Mouse (Mus musculus): ENCODE measurements around the gene Med12l. TPM values are rescaled to one million over a fixed set of nuclear protein-coding genes. Genes with fewer than 3 reads are reported as not detected.

The Med12l gene
- polyA plus RNA-seq, 1 experiment from 2014 or later: 6.5 TPM

GRCm38 (mm10) chr3:59312610-59313009 is 307.0 kb downstream of the Med12l start:
- WGBS: 92% methylated on average over 10 of the region's 10 CpGs
- ATAC-seq (ENCODE audit: low FRiP score, low TSS enrichment) (0 out of 2 replicates have a peak, but pooled peaks have one; percentile 27), DNase-seq (no peak)
- no peak overlapping the region for H3K9ac ChIP-seq (replicated peaks; ENCODE audit: low read length)
- H3K9me3 ChIP-seq (ENCODE audit: control insufficient read depth, low read length): no peaks in the 10 kb centered on the region
- no peaks in the 10 kb centered on the region for H3K36me3 ChIP-seq (ENCODE audit: control insufficient read depth, insufficient read depth, low read length)
- no peaks in the 10 kb centered on the region for H3K4me1 ChIP-seq (ENCODE audit: control insufficient read depth, insufficient read depth, low read length)
- H3K27me3 ChIP-seq (ENCODE audit: control insufficient read depth, insufficient read depth, low read length): no peaks in the 10 kb centered on the region
- H3K4me3 ChIP-seq (replicated peaks; ENCODE audit: low read depth, low read length): no peak overlapping the region
- H3K4me2 ChIP-seq (ENCODE audit: low read length): no peak overlapping the region
- H3K27ac ChIP-seq (replicated peaks; ENCODE audit: low read depth, low read length): no peak overlapping the region

- H3K9me3 ChIP-seq (ENCODE audit: control insufficient read depth, low read length): no peaks in the 10 kb centered on the region
- H3K27me3 ChIP-seq (ENCODE audit: control insufficient read depth, insufficient read depth, low read length): no peaks in the 10 kb centered on the region
- ATAC-seq (ENCODE audit: low FRiP score, low TSS enrichment) (no peak), DNase-seq (no peak)
- H3K36me3 ChIP-seq (ENCODE audit: control insufficient read depth, insufficient read depth, low read length): no peaks in the 10 kb centered on the region
- H3K4me2 ChIP-seq (ENCODE audit: low read length): no peak overlapping the region
- no peak overlapping the region for H3K4me3 ChIP-seq (replicated peaks; ENCODE audit: low read depth, low read length)
- no peak overlapping the region for H3K27ac ChIP-seq (replicated peaks; ENCODE audit: low read depth, low read length)
- H3K4me1 ChIP-seq (ENCODE audit: control insufficient read depth, insufficient read depth, low read length): no peaks in the 10 kb centered on the region
- no peak overlapping the region for H3K9ac ChIP-seq (replicated peaks; ENCODE audit: low read length)
- 84% methylated on average over 7 of the region's 7 CpGs for WGBS
Observed at GRCm38 (mm10) chr3:59316077-59316476, 310.5 kb downstream of the Med12l start.

- DNase-seq (peak; percentile 86), ATAC-seq (ENCODE audit: low FRiP score, low TSS enrichment) (peak; percentile 61; the same call in 1 of the 2 replicates)
- no peak overlapping the region for H3K4me2 ChIP-seq (ENCODE audit: low read length)
- no peaks in the 10 kb centered on the region for H3K36me3 ChIP-seq (ENCODE audit: control insufficient read depth, insufficient read depth, low read length)
- no peak overlapping the region for H3K4me3 ChIP-seq (replicated peaks; ENCODE audit: low read depth, low read length)
- no peak overlapping the region for H3K27ac ChIP-seq (replicated peaks; ENCODE audit: low read depth, low read length)
- no peaks in the 10 kb centered on the region for H3K9me3 ChIP-seq (ENCODE audit: control insufficient read depth, low read length)
- H3K9ac ChIP-seq (replicated peaks; ENCODE audit: low read length): no peak overlapping the region
- no peaks in the 10 kb centered on the region for H3K4me1 ChIP-seq (ENCODE audit: control insufficient read depth, insufficient read depth, low read length)
- H3K27me3 ChIP-seq (ENCODE audit: control insufficient read depth, insufficient read depth, low read length): no peaks in the 10 kb centered on the region
- 53% methylated on average over 7 of the region's 7 CpGs for WGBS
Observed at GRCm38 (mm10) chr3:59321278-59321876, 315.8 kb downstream of the Med12l start.

GRCm38 (mm10) chr3:59328526-59328925 is 322.9 kb downstream of the Med12l start:
- 91% methylated on average over 2 of the region's 2 CpGs for WGBS
- H3K36me3 ChIP-seq (ENCODE audit: control insufficient read depth, insufficient read depth, low read length): 0 out of 2 replicates have a peak, but pooled peaks cover 3% of the 10 kb centered on the region
- no peaks in the 10 kb centered on the region for H3K27me3 ChIP-seq (ENCODE audit: control insufficient read depth, insufficient read depth, low read length)
- no peak overlapping the region for H3K9ac ChIP-seq (replicated peaks; ENCODE audit: low read length)
- ATAC-seq (ENCODE audit: low FRiP score, low TSS enrichment) (no peak), DNase-seq (no peak)
- H3K4me2 ChIP-seq (ENCODE audit: low read length): no peak overlapping the region
- no peak overlapping the region for H3K27ac ChIP-seq (replicated peaks; ENCODE audit: low read depth, low read length)
- H3K9me3 ChIP-seq (ENCODE audit: control insufficient read depth, low read length): no peaks in the 10 kb centered on the region
- H3K4me3 ChIP-seq (replicated peaks; ENCODE audit: low read depth, low read length): no peak overlapping the region
- no peaks in the 10 kb centered on the region for H3K4me1 ChIP-seq (ENCODE audit: control insufficient read depth, insufficient read depth, low read length)

- DNase-seq: no peak
- Histone ChIP-seq H3K36me3 (ENCODE audit: control insufficient read depth, insufficient read depth, low read length) (no peaks in the 10 kb centered on the region), H3K4me1 (ENCODE audit: control insufficient read depth, insufficient read depth, low read length) (no peaks in the 10 kb centered on the region), H3K9me3 (ENCODE audit: control insufficient read depth, low read length) (no peaks in the 10 kb centered on the region), H3K9ac (replicated peaks; ENCODE audit: low read length) (no peak overlapping the region), H3K27me3 (ENCODE audit: control insufficient read depth, insufficient read depth, low read length) (no peaks in the 10 kb centered on the region), H3K4me3 (replicated peaks; ENCODE audit: low read depth, low read length) (no peak overlapping the region), H3K27ac (replicated peaks; ENCODE audit: low read depth, low read length) (no peak overlapping the region), H3K4me2 (ENCODE audit: low read length) (no peak overlapping the region)
- ATAC-seq (ENCODE audit: low FRiP score, low TSS enrichment): no peak
- WGBS: 79% methylated on average over 11 of the region's 11 CpGs
Observed at GRCm38 (mm10) chr3:59341647-59342427, 336.2 kb downstream of the Med12l start.

- Histone ChIP-seq H3K9ac (replicated peaks; ENCODE audit: low read length) (no peak overlapping the region), H3K4me3 (replicated peaks; ENCODE audit: low read depth, low read length) (peak overlapping the region; percentile 66), H3K36me3 (ENCODE audit: control insufficient read depth, insufficient read depth, low read length) (no peaks in the 10 kb centered on the region), H3K27me3 (ENCODE audit: control insufficient read depth, insufficient read depth, low read length) (no peaks in the 10 kb centered on the region), H3K9me3 (ENCODE audit: control insufficient read depth, low read length) (no peaks in the 10 kb centered on the region), H3K27ac (replicated peaks; ENCODE audit: low read depth, low read length) (no peak overlapping the region), H3K4me2 (ENCODE audit: low read length) (peak overlapping the region; percentile 65), H3K4me1 (ENCODE audit: control insufficient read depth, insufficient read depth, low read length) (no peaks in the 10 kb centered on the region)
- WGBS: 77% methylated on average over 4 of the region's 4 CpGs
- DNase-seq (peak; percentile 2), ATAC-seq (ENCODE audit: low FRiP score, low TSS enrichment) (no peak)
Observed at GRCm38 (mm10) chr3:59343026-59343425, 337.4 kb downstream of the Med12l start.

- ATAC-seq (ENCODE audit: low FRiP score, low TSS enrichment) (peak; percentile 95), DNase-seq (peak; percentile 85)
- Histone ChIP-seq H3K4me1 (ENCODE audit: control insufficient read depth, insufficient read depth, low read length) (no peaks in the 10 kb centered on the region), H3K27me3 (ENCODE audit: control insufficient read depth, insufficient read depth, low read length) (no peaks in the 10 kb centered on the region), H3K9me3 (ENCODE audit: control insufficient read depth, low read length) (no peaks in the 10 kb centered on the region), H3K27ac (replicated peaks; ENCODE audit: low read depth, low read length) (peak within 1 kb of the TSS; percentile 70), H3K9ac (replicated peaks; ENCODE audit: low read length) (peak within 1 kb of the TSS; percentile 69), H3K4me3 (replicated peaks; ENCODE audit: low read depth, low read length) (peak within 1 kb of the TSS; percentile 66), H3K36me3 (ENCODE audit: control insufficient read depth, insufficient read depth, low read length) (no peaks in the 10 kb centered on the region), H3K4me2 (ENCODE audit: low read length) (peak within 1 kb of the TSS; percentile 65)
- 2% methylated on average over 23 of the region's 23 CpGs for WGBS
Observed at GRCm38 (mm10) chr3:59344065-59344905, 338.7 kb downstream of the Med12l start, which contains the start of gene Igsf10. Gene Igsf10 (minus strand): TSS chr3:59344394.

GRCm38 (mm10) chr3:59351768-59352167 is 346.1 kb downstream of the Med12l start:
- Histone ChIP-seq H3K4me1 (ENCODE audit: control insufficient read depth, insufficient read depth, low read length) (no peaks in the 10 kb centered on the region), H3K9me3 (ENCODE audit: control insufficient read depth, low read length) (no peaks in the 10 kb centered on the region), H3K27me3 (ENCODE audit: control insufficient read depth, insufficient read depth, low read length) (no peaks in the 10 kb centered on the region), H3K36me3 (ENCODE audit: control insufficient read depth, insufficient read depth, low read length) (no peaks in the 10 kb centered on the region), H3K27ac (replicated peaks; ENCODE audit: low read depth, low read length) (no peak overlapping the region), H3K4me2 (ENCODE audit: low read length) (no peak overlapping the region), H3K4me3 (replicated peaks; ENCODE audit: low read depth, low read length) (no peak overlapping the region), H3K9ac (replicated peaks; ENCODE audit: low read length) (no peak overlapping the region)
- no peak for DNase-seq
- ATAC-seq (ENCODE audit: low FRiP score, low TSS enrichment): no peak
